ENCODE assay signal across 32 mouse cellular contexts in genomic region chr8:82998778-82999177, GRCm38 (mm10).
"Had no signal": no experiment of that assay in that cellular context is flagged by ENCODE, and none has a peak within 500 bp of the region (broad histone marks: within the 10 kb centered on the region; RNA-seq: fewer than 3 reads in every experiment).

No protein-coding gene starts in this region.

- H3K27ac ChIP-seq: heart, embryonic 10.5 days; heart, embryonic 13.5 days; heart, embryonic 15.5 days; hindbrain, embryonic 10.5 days; hindbrain, embryonic 12.5 days; hindbrain, embryonic 13.5 days; hindbrain, embryonic 14.5 days; hindbrain, embryonic 15.5 days; hindbrain, postnatal 0 days; intestine, embryonic 15.5 days; kidney, embryonic 15.5 days; kidney, postnatal 0 days; layer of hippocampus, adult 2 months; left cerebral cortex, adult 2 months had no signal

- H3K27me3 ChIP-seq: heart, embryonic 12.5 days; heart, embryonic 13.5 days; heart, embryonic 15.5 days; hindbrain, embryonic 12.5 days; hindbrain, embryonic 13.5 days; hindbrain, embryonic 15.5 days; intestine, embryonic 15.5 days; kidney, embryonic 15.5 days had no signal

- H3K9ac ChIP-seq: heart, embryonic 12.5 days; heart, embryonic 13.5 days; heart, embryonic 15.5 days; hindbrain, embryonic 12.5 days; hindbrain, embryonic 13.5 days; hindbrain, embryonic 14.5 days; hindbrain, embryonic 15.5 days; intestine, embryonic 15.5 days; kidney, embryonic 15.5 days had no signal

- DNase-seq: heart, postnatal 10 days; heart, postnatal 14 days; heart, postnatal 36 days; heart, postnatal 4 days; kidney, adult 11 months; kidney, adult 18-20 months; kidney, adult 2 months; kidney, adult 8-10 months; kidney, adult 9 months; kidney, postnatal 10 days; kidney, postnatal 14 days; kidney, postnatal 25 days; kidney, postnatal 36 days; kidney, postnatal 4 days; layer of hippocampus, adult 9-11 months; layer of hippocampus, postnatal 36 days had no signal

- H3K4me1 ChIP-seq: heart, embryonic 10.5 days; heart, embryonic 12.5 days; hindbrain, embryonic 10.5 days; hindbrain, embryonic 12.5 days; hindbrain, embryonic 13.5 days; hindbrain, embryonic 15.5 days; intestine, embryonic 15.5 days; kidney, embryonic 15.5 days had no signal

- H3K4me2 ChIP-seq: heart, embryonic 11.5 days; heart, embryonic 12.5 days; heart, embryonic 13.5 days; heart, embryonic 15.5 days; hindbrain, embryonic 12.5 days; hindbrain, embryonic 13.5 days; hindbrain, embryonic 14.5 days; hindbrain, embryonic 15.5 days; intestine, embryonic 15.5 days; kidney, embryonic 15.5 days had no signal

- H3K9me3 ChIP-seq: heart, embryonic 10.5 days; heart, embryonic 12.5 days; heart, embryonic 13.5 days; heart, embryonic 15.5 days; hindbrain, embryonic 10.5 days; hindbrain, embryonic 12.5 days; hindbrain, embryonic 13.5 days; hindbrain, embryonic 15.5 days; intestine, embryonic 15.5 days; kidney, embryonic 15.5 days had no signal

- H3K36me3 ChIP-seq: heart, embryonic 10.5 days; heart, embryonic 12.5 days; heart, embryonic 13.5 days; heart, embryonic 15.5 days; hindbrain, embryonic 10.5 days; hindbrain, embryonic 12.5 days; intestine, embryonic 15.5 days; kidney, embryonic 15.5 days had no signal

- H3K4me3 ChIP-seq: heart, embryonic 10.5 days; heart, embryonic 12.5 days; heart, embryonic 13.5 days; heart, embryonic 15.5 days; hindbrain, embryonic 10.5 days; hindbrain, embryonic 12.5 days; hindbrain, embryonic 13.5 days; hindbrain, embryonic 15.5 days; intestine, embryonic 15.5 days; kidney, embryonic 15.5 days; layer of hippocampus, adult 2 months; left cerebral cortex, adult 2 months had no signal
